Mouse (Mus musculus) monocyte, adult 5-6 weeks (primary cell): ENCODE data around the gene Lep. TPM values are rescaled to one million over a fixed set of nuclear protein-coding genes. Genes with fewer than 3 reads are reported as not detected.

Experiments
- ATAC-seq: fragments of 153-309, 156-312 bp; replicated peaks from 2 replicates; pipeline ENCODE4 v1.8.0; 2017; ENCODE audit warnings: mild to moderate bottlenecking; ENCODE audit not compliant: low TSS enrichment, insufficient number of reproducible peaks, severe bottlenecking, poor library complexity, low FRiP score
- total RNA-seq: library from RNA; stranded (forward); fragments of 200-1000, 200-491, 200-594 nt; gene quantifications from 3 replicates; pipeline ENCODE4 v1.2.3, GENCODE M21; 2017

The Lep gene
- total RNA-seq = not detected in 3 replicates

DNA sequence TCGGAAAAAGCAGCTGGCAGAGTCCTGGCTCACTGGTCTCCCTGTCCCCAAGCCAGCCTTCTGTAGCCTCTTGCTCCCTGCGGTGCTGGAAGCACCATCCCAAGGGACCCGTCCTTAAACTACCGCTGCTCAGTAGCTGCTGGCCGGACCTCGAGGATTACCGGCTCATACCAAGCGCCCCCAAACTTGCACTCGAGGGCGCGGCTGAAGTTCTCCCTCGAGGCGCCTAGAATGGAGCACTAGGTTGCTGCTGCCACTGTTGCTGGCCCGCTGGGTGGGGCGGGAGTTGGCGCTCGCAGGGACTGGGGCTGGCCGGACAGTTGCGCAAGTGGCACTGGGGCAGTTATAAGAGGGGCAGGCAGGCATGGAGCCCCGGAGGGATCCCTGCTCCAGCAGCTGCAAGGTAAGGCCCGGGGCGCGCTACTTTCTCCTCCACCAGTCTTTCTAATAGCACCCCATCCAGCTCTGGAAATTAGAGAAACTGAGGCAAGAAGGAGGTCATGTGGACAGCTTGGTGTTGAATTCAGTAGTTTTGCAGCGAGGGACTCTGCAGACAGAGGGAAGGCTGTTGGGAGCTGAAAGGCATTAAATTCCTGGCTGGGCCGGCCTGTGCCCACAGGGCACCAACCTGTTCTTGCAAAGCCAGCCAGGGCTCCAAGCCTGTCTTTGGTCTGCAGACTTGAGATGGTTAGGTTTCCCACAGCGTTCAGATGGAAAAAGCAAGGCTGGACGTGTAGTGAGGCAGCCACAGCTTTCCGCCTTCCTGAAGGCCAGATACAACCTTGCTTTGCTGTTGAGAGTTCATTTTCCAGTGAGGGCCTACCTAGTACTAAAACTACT, at the start of gene Lep:
Gene Lep (plus strand): TSS at position 375 of the 840 bp plus-strand sequence.
- no peak for ATAC-seq

DNA sequence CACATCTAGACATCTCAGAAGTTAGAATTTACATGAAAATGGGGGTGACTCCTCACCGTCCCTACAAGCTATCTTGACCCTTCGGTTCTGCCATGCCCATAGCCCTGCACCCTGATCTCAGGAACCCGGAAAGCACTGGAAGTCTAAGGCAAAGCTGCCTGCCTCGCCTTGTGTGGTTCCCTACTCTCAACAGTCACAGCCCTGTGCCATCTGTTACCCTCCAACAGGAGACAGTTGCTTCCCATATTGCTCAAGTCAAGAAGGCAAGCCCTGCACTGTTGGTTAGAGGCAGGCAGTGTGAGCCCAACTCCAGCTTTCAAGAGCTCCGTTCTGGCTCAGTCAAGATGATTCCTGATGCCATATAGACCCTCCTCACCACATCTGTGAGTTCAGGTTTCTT, 48.4 kb upstream of the Lep start:
- no peak for ATAC-seq

- ATAC-seq = no peak
Measured at GRCm38 (mm10) chr6:29013216-29013615, 46.8 kb upstream of the Lep start.

GRCm38 (mm10) chr6:29016891-29017412, 43.1 kb upstream of the Lep start:
- no peak for ATAC-seq

DNA sequence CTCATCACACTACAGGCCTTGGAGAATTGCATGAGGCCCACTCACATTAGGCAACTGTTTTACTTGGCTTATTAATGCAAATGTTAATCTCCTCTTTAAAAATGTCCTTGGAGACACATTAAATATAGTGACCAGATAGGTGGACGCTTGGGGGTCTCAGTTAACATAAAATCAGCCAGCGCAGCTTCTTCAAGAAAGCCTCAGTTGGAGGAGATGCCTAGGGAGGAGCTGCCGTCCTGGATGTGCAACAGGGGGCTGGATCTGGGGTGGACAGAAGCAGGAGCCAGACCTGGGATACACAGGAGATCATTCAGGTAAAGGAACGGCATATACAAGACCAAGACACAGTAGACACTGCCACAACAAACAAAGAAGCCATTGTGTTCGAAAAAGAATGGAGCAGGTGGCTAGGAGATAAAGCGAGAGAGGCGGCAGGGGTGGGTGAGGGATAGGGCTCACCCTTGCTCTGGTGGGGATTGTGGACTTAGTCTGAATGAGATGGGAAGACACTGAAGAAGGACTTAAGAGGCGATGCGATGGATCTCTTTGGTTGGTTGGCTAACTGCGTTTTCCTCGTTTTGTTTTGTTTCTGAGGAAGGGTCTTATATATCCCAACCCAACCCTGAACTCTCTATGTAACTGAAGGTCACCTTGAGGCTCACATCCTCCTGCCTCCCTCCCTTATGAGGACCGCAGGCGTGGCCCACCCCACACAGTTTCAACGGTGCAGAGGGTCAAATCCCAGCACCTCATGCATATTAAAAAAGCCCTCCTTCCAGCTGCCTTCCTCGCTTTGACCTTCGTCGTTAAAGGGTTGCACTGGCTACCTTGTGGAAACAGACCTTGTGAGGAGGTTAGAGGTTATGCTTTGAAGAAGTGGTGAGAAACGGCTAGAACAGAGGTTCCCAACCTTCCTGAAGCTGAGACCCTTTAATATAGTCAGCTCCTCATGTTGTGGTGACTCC, 40.0 kb upstream of the Lep start:
- ATAC-seq = no peak

DNA sequence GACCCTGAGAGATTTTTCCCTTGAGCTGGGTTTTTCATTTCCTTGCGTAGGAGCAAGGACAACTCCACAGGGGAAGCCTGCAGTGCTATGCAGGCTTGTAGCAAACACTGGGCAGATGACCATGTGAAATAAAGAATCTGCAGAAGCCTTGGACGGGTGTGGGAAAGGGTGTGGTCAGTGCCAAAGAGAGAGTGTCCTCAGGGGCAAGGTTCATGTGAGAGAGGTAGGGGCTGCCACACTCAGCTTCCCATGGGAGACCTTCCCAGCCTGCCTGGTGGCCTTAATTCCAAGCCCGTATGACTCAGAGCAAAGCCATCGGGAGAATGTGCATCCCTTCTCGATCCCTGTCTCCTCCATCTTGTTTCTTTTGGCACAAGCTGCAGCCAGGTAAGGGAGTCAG, 39.1 kb upstream of the Lep start:
- no peak for ATAC-seq

GRCm38 (mm10) chr6:29021501-29021900, 38.5 kb upstream of the Lep start:
- ATAC-seq = no peak

DNA sequence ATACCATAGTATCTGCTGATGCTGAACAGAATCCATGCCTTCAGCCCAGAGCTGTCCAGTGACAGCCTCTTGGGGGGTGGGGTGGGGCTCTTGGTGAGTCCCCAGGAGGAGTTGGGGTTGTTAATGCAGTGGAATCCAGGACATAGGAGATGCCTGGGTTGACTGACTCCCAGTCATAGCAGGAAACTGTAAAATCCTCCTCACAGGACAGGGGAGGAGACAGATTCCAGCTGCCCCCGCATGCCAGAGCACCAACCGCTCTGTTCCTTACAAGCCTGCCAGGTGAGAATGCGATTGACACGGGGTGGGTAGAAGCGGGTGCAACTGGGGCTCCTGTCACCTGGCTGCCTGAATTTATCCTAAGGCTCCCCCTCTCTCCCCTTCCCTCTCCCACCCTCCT, 37.9 kb upstream of the Lep start:
- ATAC-seq = no peak

- ATAC-seq = no peak
Measured at GRCm38 (mm10) chr6:29023206-29023967, 36.6 kb upstream of the Lep start.

DNA sequence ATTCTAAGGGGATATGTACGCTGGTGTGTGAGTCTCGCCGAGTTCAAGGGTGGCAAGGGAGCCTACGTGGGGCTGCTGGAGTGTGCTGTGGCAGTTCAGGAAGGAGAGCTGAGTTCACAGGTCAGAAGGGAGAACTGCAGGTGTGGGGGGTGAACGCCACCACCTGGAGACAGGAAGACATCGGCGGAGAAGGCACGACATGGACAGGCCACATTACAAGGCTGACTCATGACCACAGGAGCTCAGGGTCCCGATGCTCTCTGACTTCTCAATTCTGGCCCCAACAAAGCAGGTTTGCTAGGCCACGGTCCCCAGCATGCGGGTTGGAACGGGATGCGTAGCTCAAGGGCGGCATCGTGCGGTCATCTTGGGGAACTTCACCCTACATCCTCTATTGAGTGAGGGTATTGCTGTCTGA, 36.0 kb upstream of the Lep start:
- peak; percentile 42; the same call in 1 of the 2 replicates for ATAC-seq

DNA sequence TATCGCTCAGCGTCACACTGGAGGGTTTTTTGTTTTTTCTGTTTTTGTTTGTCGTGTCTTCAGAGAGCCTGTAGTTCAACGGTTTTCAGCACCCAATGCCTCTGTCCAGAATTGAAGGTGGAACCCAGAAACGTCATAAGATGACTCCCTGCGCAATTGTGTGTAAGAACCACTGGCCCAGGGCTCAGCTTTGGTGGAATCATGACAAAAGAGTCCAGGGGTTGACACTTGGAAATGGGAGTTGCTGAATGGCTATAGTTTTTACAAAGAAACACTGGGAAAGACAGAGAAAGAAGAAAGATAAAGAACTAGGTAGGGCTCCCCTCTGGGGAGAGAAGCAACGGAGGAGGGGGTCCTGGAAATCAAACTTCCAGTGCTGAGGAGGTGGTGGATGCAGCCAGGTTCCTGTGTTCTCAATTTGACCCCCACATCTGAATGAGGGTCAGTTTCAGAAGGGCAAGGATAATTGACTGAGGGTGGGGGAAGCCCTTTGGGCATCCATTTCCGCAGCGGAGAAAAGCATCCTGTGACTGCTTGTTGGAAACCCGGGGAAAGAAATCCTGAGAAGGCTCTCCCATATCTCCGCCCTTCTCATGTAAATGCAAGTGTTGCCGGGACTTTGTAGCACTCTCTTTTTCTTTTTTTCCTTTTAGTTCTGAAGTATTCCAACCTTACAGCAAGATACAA, 34.1 kb upstream of the Lep start:
- no peak for ATAC-seq

GRCm38 (mm10) chr6:29026766-29027165, 33.3 kb upstream of the Lep start:
- ATAC-seq = no peak

GRCm38 (mm10) chr6:29028129-29028528, 31.9 kb upstream of the Lep start:
- no peak for ATAC-seq

DNA sequence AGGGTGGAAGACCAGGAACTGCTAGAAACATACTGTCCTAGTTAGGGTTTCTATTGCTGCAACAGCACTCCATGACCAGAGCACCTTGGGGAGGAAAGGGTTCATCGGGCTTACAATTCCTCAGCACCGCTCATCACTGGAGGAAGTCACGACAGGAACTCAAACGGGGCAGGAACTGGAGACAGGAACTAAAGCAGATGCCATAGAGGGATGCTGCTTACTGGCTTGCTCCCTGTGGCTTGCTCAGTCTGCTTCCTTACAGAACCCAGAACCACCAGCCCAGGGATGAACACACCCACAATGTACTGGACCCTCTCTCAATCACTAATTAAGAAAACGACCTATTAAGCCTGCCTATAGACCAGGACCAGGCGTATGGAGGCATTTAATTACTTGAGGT, 30.5 kb upstream of the Lep start:
- ATAC-seq = no peak

GRCm38 (mm10) chr6:29031216-29031615, 28.8 kb upstream of the Lep start:
- ATAC-seq = no peak

- ATAC-seq = no peak
Measured at GRCm38 (mm10) chr6:29031704-29032310, 28.2 kb upstream of the Lep start.

DNA sequence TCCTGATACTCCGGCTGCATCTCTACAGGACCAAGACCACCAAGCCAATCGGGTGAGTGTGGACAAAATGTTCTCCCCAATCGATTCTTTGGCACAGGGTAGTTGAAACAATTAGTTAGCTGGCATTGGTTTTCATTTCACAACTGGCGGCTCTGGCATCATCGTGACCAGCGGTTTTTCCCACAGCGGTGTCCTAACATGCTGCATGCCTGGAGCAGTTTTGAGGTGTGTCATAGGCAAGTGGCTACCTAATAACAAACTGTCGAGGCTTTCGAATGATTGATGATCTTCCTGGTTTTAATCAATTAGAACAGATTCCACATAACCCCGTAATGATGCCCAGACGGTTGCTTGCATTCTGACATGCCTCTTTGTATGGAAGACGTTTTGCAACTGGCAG, 27.6 kb upstream of the Lep start:
- no peak for ATAC-seq
